Mouse (Mus musculus) forebrain, embryonic 15.5 days (tissue): ENCODE data around the gene 1110008L16Rik. TPM values are rescaled to one million over a fixed set of nuclear protein-coding genes. Genes with fewer than 3 reads are reported as not detected.

Source experiments
- polyA plus RNA-seq: library from polyadenylated mRNA; unstranded; fragments of >200 nt; fragmentation: Nextera tagmentation; extraction: Ambion mirVana; gene quantifications from 2 replicates; pipeline ENCODE4 v1.2.1, GENCODE M21; 2015

Gene 1110008L16Rik
- polyA plus RNA-seq, 1 experiment from 2014 or later = 12.2 TPM

Other genes starting within 250 kb of the 1110008L16Rik start
- gene 2700097O09Rik, start 219.5 kb upstream of the 1110008L16Rik start, polyA plus RNA-seq = 33.6 and 36.4 TPM in 2 replicates
- gene Srp54a, start 219.3 kb upstream of the 1110008L16Rik start, polyA plus RNA-seq = 203 and 213 TPM in 2 replicates
- 48.5 and 49.9 TPM in 2 replicates for gene Fam177a, start 175.1 kb upstream of the 1110008L16Rik start, polyA plus RNA-seq
- gene Srp54b, start 144.5 kb upstream of the 1110008L16Rik start, polyA plus RNA-seq = 68.3 and 71.9 TPM in 2 replicates
- not detected in 2 replicates for gene 1700047I17Rik2, start 100.0 kb upstream of the 1110008L16Rik start, polyA plus RNA-seq
- gene Srp54c, start 69.4 kb upstream of the 1110008L16Rik start, polyA plus RNA-seq = 80.4 and 83.1 TPM in 2 replicates
- gene Ppp2r3c, start 3.4 kb downstream of the 1110008L16Rik start, polyA plus RNA-seq = 23.1 and 23.7 TPM in 2 replicates
- gene Psma6, start 84.6 kb downstream of the 1110008L16Rik start, polyA plus RNA-seq = 445 and 446 TPM in 2 replicates
- gene Nfkbia, start 193.1 kb downstream of the 1110008L16Rik start, polyA plus RNA-seq = 56.2 and 59.4 TPM in 2 replicates